Mouse (Mus musculus) urinary bladder, adult 2 months (tissue): ENCODE results near the gene Fam25c. TPM values are rescaled to one million over a fixed set of nuclear protein-coding genes. Genes with fewer than 3 reads are reported as not detected.
A peak's percentile ranks its signal among the peaks of the same experiment; 100 is the strongest.

Experiments used
- DNase-seq: peaks from one replicate; pipeline ENCODE4 v3.0.0; 2022; ENCODE audit warnings: low spot score
- polyA plus RNA-seq: library from polyadenylated mRNA; depleted of rRNA; stranded (reverse); fragments of >200 nt; gene quantifications from 2 replicates; pipeline ENCODE4 v1.2.3, GENCODE M21; 2012

The Fam25c gene
- polyA plus RNA-seq, 1 experiment, result 1,004 TPM

- peak; percentile 85 for DNase-seq
These were observed 8.4 kb upstream of the Fam25c start for GRCm38 (mm10) chr14:34363490-34364253.

GRCm38 (mm10) chr14:34362726-34363445 lies 7.7 kb upstream of the Fam25c start:
- peak; percentile 59 for DNase-seq

DNA sequence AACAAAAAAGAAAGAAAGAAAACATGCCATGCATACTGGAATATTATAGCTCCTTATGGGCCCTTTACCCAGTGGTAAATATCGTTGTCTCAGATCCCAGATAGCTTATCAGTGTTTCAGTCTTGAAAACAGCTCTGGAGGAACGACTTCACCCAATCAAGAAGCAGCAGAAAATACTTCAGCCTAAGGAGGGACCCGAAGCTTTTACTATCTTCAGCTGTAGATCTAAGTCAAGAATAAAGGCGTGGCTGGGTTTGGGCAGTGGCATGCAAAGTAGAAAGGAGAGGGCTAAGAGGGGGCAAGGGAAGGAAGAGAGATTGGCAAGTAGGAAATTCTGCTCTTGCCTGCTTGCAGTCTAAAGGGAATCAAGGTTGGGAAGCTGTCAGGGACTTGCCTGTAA lies 6.9 kb upstream of the Fam25c start:
- DNase-seq, result no peak

GRCm38 (mm10) chr14:34360251-34360650 lies 5.0 kb upstream of the Fam25c start:
- DNase-seq, result no peak

GRCm38 (mm10) chr14:34359676-34360244 lies 4.5 kb upstream of the Fam25c start:
- DNase-seq, result no peak

DNA sequence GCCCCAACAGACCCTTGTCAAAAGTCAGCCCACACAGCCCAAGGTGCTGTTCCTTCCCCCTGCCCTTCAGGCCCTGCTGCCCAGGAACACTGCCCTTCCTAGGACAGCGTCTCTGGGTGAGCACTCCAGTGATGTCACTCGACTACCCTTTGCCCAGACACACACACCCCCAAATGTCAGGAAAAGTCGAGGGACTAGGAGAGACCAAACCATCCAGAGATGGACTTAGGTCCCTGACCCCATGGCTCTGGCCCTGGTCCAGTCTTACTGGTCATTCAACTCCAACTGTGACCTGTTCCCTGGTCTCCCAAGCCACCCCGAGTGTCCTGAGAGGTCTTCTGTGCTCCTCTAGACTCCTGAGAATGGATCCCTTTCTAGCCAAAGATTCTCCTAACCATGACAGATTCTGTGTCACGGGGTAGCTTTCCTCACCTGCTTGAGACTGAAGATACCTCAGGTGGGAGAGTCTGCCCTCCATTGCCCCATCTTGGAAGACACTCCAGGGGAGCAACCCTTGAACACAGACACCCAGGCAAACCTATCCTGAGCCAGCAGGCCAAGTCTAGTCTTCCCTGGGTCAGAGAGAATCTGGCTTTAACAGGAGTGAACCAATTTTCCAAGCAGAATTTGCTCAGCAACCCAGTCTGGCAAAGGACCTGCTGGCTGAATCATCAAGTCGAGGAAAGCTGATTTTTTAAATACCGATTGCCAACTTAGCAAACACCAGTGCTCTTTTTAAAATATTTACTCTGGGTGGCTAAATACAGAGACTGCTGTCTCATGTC lies 2.6 kb upstream of the Fam25c start:
- no peak for DNase-seq

DNA sequence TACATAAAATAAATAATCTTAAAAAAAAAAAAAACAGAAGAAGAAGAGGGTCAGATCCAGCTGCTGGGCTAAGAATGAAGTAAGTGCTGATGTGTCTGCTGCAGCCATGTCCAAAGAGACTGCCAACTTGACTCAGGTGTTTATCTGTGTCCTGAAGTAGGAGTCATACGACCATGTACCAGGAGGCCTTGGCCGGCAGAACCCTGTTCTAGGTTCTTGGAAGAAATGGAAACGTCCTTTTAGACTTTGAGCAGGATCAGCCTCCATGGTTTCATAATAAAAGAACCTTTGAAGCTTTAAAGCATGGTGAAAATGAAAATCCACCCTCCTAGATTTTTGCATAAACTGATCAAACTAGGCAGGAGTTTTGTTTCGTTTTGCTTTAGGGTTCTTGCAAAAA lies 777 bp downstream of the Fam25c start:
- DNase-seq, result no peak

DNA sequence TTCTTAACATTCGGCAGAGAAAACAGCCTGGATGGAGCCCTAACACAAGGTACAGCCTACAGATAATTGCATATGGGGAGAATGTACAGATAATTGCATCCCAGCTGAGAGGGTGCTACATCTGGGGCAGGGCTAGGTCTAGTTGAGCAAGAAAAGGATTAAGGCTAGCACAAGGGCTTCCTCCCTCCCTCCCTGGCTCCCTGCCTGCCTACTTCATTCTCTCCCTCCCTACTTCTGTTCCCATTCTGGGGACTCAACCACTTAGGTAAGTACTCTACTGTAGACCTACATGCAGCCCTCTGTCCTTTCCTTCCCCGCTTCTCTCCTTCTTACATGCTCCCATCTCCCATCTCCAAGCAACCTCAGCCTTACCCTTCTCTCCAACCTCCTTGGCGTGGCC lies 1.9 kb downstream of the Fam25c start:
- DNase-seq, result no peak

DNA sequence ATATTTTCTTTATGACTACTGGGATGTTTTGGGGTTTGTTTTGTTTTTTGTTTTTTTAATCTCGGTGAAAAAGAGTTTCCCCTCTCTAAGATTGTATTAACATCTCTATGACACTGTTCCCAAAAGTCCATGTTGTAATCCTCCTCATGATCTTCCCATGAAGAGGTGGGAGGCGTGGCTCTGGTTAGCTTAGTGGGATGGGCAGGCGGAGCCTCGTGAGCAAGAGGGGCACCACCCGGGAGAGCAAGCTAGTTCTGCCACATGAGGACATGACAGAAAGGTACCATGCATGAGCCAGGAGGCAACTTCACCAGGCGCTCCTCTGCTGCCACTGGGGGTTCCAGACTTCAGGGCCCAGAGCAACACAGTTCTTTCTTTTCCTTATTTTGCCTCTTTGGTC lies 2.7 kb downstream of the Fam25c start:
- no peak for DNase-seq

- no peak for DNase-seq
These were observed 3.6 kb downstream of the Fam25c start for GRCm38 (mm10) chr14:34351660-34352059.

DNA sequence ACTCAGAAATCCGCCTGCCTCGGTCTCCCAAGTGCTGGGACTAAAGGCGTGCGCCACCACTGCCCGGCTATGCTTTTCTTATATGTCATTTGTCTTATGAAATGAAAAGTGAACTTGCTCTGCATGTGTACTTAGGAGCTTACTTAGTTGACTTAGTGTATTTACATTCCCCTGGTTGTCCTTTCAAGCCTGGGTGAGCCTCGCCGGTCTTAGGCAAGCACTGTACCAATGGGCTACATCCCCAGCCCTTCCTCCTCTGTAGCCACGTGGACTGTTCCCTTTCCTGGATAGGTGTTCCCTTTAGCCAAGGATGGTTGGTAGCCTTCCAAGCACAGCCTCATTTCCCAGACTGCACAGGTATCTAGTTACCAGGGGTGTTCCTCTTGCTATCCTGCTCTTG lies 6.2 kb downstream of the Fam25c start:
- DNase-seq, result no peak

DNA sequence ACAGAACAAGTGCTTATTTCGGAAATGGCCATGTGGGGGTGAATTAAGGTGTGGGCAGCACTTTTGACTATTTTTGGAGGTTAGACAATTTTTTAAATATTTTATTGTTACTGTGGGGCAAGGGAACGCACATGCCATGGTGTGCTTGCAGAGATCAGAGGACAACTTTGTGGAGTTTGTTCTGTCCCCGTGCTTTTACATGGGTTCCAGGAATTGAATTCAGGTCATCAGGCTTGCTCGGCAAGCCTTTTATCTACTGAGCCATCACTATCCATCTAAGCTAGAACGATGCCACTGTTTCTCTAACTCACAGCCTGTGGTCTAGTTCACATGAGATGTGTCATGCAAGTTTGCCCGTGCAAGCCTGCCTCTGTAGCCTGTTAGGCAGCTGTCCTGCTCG lies 6.9 kb downstream of the Fam25c start:
- DNase-seq, result no peak

- DNase-seq, result no peak
These were observed 8.1 kb downstream of the Fam25c start for GRCm38 (mm10) chr14:34347084-34347483.

DNA sequence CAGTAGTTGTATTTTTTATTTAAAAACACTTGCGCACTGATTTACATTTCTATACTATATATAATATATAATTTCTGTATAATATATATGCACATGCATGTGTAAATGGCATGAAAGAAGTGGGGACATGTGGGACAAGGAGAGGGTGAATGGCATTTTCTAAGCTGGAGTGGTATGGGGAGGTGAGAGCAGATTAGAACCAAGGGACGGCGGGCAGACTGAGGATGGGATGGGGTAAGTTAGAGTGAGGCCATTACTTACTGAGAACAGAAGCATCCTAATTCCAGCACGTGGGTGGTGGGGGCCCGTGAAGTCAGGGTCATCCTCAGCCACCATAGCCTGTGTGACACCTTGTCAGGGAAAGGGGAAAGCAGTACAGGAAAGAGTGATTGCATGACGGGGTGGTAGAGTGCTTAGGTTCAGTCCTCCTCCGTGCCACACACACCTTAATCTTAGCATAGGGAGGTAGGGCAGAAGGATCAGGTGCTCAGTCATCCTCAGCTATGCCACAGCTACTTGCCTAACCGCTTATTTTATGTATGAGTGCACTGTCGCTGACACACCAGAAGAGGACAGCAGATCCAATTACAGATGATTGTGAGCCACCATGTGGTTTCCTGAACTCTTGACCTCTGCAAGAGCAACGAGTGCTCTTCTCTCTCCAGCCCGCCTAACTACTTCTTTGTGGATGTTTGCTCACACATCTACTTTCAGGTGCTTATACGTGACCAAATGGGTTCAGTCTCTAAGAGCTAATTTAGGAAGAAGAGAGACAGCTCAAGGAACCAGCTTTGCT lies 9.3 kb downstream of the Fam25c start:
- DNase-seq, result no peak

- DNase-seq, result no peak
These were observed 10.9 kb downstream of the Fam25c start for GRCm38 (mm10) chr14:34344361-34344760.

DNA sequence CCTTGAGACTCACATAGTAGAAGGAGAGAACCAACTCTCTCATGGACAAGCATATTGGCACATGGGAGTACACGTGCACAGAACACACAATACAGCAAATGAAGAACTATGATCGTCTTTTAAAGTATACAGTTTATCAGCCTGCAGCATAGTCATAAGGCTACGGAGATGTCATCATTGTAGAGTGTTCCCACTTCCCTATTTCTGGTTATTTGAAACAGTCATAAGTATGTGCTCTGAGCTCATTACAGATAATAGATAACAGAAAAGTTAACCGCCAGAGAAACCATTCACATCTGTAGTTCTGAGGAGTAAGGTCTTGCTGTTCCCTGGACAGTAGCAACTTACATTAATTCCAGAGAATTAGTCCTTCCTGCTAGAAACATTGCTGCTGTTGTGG lies 12.2 kb downstream of the Fam25c start:
- DNase-seq, result no peak

- DNase-seq, result no peak
These were observed 13.2 kb downstream of the Fam25c start for GRCm38 (mm10) chr14:34341993-34342392.

GRCm38 (mm10) chr14:34339446-34339845 lies 15.8 kb downstream of the Fam25c start:
- DNase-seq, result no peak

DNA sequence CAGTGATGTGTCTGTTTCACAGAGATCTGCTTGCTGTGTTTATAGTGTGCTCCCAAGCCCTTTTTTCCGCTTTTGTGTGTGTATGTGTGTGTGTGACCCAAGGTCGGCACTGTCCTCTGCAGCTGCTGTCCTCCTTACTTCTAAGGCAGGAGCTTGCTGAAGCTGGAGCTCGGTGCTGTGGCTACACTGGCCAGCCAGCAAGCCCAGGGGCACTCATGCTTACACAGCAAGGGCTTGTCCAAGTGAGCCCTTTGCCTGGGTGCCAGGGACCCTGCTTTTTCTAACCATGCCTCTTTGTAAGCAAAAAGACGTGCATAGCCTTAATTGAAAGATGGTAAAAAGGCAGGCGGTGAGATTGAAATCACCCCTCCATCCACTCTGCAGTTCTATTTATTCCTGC lies 22.8 kb downstream of the Fam25c start:
- no peak for DNase-seq

DNA sequence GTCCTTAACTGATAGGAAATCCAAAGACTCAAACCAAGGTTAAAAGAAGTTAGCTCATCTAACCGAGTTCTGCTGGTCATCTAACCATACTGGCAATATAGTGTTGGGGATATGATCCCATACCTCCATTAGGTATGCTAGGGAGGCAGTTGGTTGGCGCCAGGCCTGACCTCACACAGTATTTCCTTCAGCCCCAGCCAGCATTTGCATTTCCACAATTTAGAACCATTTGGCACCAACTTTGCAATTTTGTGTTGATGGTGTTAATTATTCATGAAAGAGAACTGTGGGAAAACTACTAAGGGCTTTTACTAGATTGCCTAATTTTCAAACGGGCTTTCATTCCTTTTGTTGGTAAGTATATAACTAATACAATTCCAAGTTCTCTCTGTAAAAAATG lies 23.3 kb downstream of the Fam25c start:
- no peak for DNase-seq

DNA sequence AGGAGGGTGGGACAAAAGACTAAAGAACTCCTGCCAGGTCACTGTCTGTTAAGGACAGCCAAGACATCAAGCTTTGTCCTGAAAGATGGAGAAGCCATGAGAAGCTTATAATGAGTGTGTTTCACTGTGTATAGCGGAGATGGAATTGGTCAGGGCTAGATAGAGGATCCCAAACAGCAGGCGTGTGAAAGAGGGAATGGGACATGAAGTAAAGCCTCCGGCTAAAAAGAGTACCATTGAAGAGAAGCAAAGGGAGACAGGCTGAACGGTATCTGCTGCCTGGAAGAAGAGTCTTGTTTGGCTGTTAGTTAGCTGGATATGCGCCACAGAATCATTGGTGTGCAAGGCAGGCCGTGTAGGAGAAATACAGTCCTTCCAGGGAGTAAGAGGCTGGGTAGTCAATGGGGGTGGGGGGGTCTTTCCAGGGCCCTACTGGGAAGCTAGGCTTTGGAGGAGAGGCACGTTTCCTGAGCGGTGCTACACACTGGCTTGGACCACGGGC lies 24.5 kb downstream of the Fam25c start:
- no peak for DNase-seq
